ENCODE assay signal across 11 mouse cellular contexts in the genomic region with DNA sequence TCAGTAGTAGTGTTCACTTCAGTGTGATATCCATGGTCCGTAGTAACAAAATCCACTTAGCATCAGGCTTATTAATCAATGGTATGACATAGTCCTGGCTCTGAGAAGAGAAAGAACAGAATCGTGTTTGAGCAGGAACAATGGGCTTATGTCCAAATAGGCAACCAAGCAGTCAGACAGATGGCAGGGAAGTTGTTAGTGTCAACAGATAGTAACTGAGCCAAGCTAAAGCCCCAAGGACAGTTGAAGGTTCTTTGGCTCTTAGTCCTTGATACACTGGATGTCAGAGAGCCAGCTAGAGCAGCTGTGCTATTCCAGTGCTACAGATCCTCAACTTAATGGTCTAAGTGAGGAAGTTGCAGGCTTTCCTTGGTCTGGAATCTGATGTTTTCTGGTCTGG.
DNase-seq lines count a peak whose midpoint lies in the region; ATAC-seq lines count a peak whose summit lies in the region.
"Had no signal": no experiment of that assay in that cellular context is flagged by ENCODE, and none has a peak within 500 bp of the region (broad histone marks: within the 10 kb centered on the region; RNA-seq: fewer than 3 reads in every experiment).

No protein-coding gene starts in this region.

- no peaks in the 10 kb centered on the region for H3K9me3 ChIP-seq in forebrain, embryonic 14.5 days (replicated peaks; ENCODE audit: control insufficient read depth, low read length)
- H3K9me3 ChIP-seq in forebrain, embryonic 10.5 days = no peaks in the 10 kb centered on the region
- H3K9me3 ChIP-seq: embryonic facial prominence, embryonic 15.5 days; hindbrain, embryonic 12.5 days had no signal

- no peak overlapping the region for H3K4me2 ChIP-seq in forebrain, embryonic 14.5 days (ENCODE audit: low read length)
- H3K4me2 ChIP-seq: embryonic facial prominence, embryonic 15.5 days; hindbrain, embryonic 12.5 days had no signal

- H3K27me3 ChIP-seq in forebrain, embryonic 14.5 days (replicated peaks; ENCODE audit: control insufficient read depth, insufficient read depth, low read length) = no peaks in the 10 kb centered on the region
- no peaks in the 10 kb centered on the region for H3K27me3 ChIP-seq in forebrain, embryonic 10.5 days (ENCODE audit: poor library complexity, severe bottlenecking)
- H3K27me3 ChIP-seq: embryonic facial prominence, embryonic 15.5 days; hindbrain, embryonic 12.5 days had no signal

- no peak overlapping the region for H3K27ac ChIP-seq in forebrain, embryonic 14.5 days (ENCODE audit: low read depth, low read length)
- no peak overlapping the region for H3K27ac ChIP-seq in forebrain, embryonic 10.5 days
- H3K27ac ChIP-seq: embryonic facial prominence, embryonic 15.5 days; hindbrain, embryonic 12.5 days had no signal

- no peak overlapping the region for H3K9ac ChIP-seq in forebrain, embryonic 14.5 days (ENCODE audit: low read length)
- H3K9ac ChIP-seq: embryonic facial prominence, embryonic 15.5 days; hindbrain, embryonic 12.5 days had no signal

- H3K36me3 ChIP-seq in forebrain, embryonic 14.5 days (ENCODE audit: control insufficient read depth, insufficient read depth, low read length) = no peaks in the 10 kb centered on the region
- H3K36me3 ChIP-seq in forebrain, embryonic 10.5 days (replicated peaks) = no peaks in the 10 kb centered on the region
- H3K36me3 ChIP-seq: embryonic facial prominence, embryonic 15.5 days; hindbrain, embryonic 12.5 days had no signal

- DNase-seq in forebrain, embryonic 14.5 days (ENCODE audit: low spot score) = peak; percentile 45
- no peak for DNase-seq in forebrain, embryonic 10.5 days (ENCODE audit: extremely low spot score, low spot score)
- peak; percentile 12 for DNase-seq in layer of hippocampus, adult 11-12 months (ENCODE audit: low spot score)
- no peak for DNase-seq in layer of hippocampus, adult 9-10 months (ENCODE audit: low spot score)
- peak; percentile 13 for DNase-seq in 3T3-L1 (ENCODE audit: low read depth, low spot score)
- DNase-seq in heart, adult 8-10 months (ENCODE audit: low spot score) = peak; percentile 73
- no peak for DNase-seq in yolk sac, embryonic 10.5 days (ENCODE audit: low spot score)
- DNase-seq in thymus, postnatal 4 days = no peak
- DNase-seq: lung, postnatal 36 days had no signal

- WGBS in forebrain, embryonic 14.5 days = 63% methylated on average over 2 of the region's 2 CpGs
- 86% methylated on average over 2 of the region's 2 CpGs for WGBS in forebrain, embryonic 10.5 days

- ATAC-seq in forebrain, embryonic 14.5 days = no peak

- no peak overlapping the region for H3K4me3 ChIP-seq in forebrain, embryonic 14.5 days (ENCODE audit: low read depth, low read length)
- no peak overlapping the region for H3K4me3 ChIP-seq in forebrain, embryonic 10.5 days
- H3K4me3 ChIP-seq: embryonic facial prominence, embryonic 15.5 days; hindbrain, embryonic 12.5 days had no signal

- H3K4me1 ChIP-seq in forebrain, embryonic 14.5 days (ENCODE audit: control insufficient read depth, insufficient read depth, low read length) = no peaks in the 10 kb centered on the region
- H3K4me1 ChIP-seq in forebrain, embryonic 10.5 days = peaks cover 9% of the 10 kb centered on the region
- H3K4me1 ChIP-seq: embryonic facial prominence, embryonic 15.5 days had no signal

Comparison
In these comparisons a context has a peak if more than half of its experiments do, and no peak if none do; other contexts are left out.
1. DNase-seq: peak in forebrain, embryonic 14.5 days (single experiment), layer of hippocampus, adult 11-12 months (single experiment), 3T3-L1 (single experiment) and heart, adult 8-10 months (single experiment); none in forebrain, embryonic 10.5 days (single experiment), layer of hippocampus, adult 9-10 months (single experiment), yolk sac, embryonic 10.5 days (single experiment) and thymus, postnatal 4 days (single experiment).